Comparison of ENCODE assay signal across 9 mouse cellular contexts in genomic region chr13:31811542-31812021, GRCm38 (mm10). TPM values are rescaled to one million over a fixed set of nuclear protein-coding genes. Genes with fewer than 3 reads are reported as not detected.
DNase-seq lines count a peak whose midpoint lies in the region; ATAC-seq and TF ChIP-seq lines count a peak whose summit lies in the region.
"Had no signal": no experiment of that assay in that cellular context is flagged by ENCODE, and none has a peak within 500 bp of the region (broad histone marks: within the 10 kb centered on the region; RNA-seq: fewer than 3 reads in every experiment).

No protein-coding gene starts in this region.

- H3K36me3 ChIP-seq in kidney, postnatal 0 days (ENCODE audit: insufficient read depth, low read length), result no peaks in the 10 kb centered on the region
- H3K36me3 ChIP-seq in embryonic facial prominence, embryonic 11.5 days (replicated peaks; ENCODE audit: control insufficient read depth, insufficient read depth, low read depth, low read length), result no peaks in the 10 kb centered on the region; the same call in 1 of the 2 replicates
- H3K36me3 ChIP-seq in intestine, embryonic 15.5 days, result no peaks in the 10 kb centered on the region
- H3K36me3 ChIP-seq in neural tube, embryonic 15.5 days, result no peaks in the 10 kb centered on the region

- TF ChIP-seq CTCF in kidney, postnatal 0 days (IDR thresholded peaks at IDR 0.05; ENCODE audit: low read depth), result no peak

- peak overlapping the region; percentile 65 for H3K27ac ChIP-seq in kidney, postnatal 0 days
- peak overlapping the region; percentile 79 for H3K27ac ChIP-seq in embryonic facial prominence, embryonic 11.5 days (replicated peaks; ENCODE audit: low read depth, low read length)
- no peak overlapping the region for H3K27ac ChIP-seq in intestine, embryonic 15.5 days
- no peak overlapping the region for H3K27ac ChIP-seq in neural tube, embryonic 15.5 days (replicated peaks)

- no peaks in the 10 kb centered on the region for H3K27me3 ChIP-seq in kidney, postnatal 0 days (ENCODE audit: insufficient read depth, low read length)
- peaks cover 28% of the 10 kb centered on the region for H3K27me3 ChIP-seq in embryonic facial prominence, embryonic 11.5 days (ENCODE audit: control insufficient read depth, insufficient read depth, low read length)
- H3K27me3 ChIP-seq in intestine, embryonic 15.5 days (replicated peaks), result peaks cover 81% of the 10 kb centered on the region
- peaks cover 78% of the 10 kb centered on the region for H3K27me3 ChIP-seq in neural tube, embryonic 15.5 days (replicated peaks)
- H3K27me3 ChIP-seq: Patski had no signal

- H3K4me2 ChIP-seq in kidney, postnatal 0 days (ENCODE audit: low read length), result peak overlapping the region; percentile 83
- H3K4me2 ChIP-seq in embryonic facial prominence, embryonic 11.5 days (ENCODE audit: low read depth, low read length), result peak overlapping the region; percentile 70
- H3K4me2 ChIP-seq in intestine, embryonic 15.5 days (replicated peaks), result peak overlapping the region; percentile 67
- peak overlapping the region; percentile 45 for H3K4me2 ChIP-seq in neural tube, embryonic 15.5 days

- WGBS in kidney, postnatal 0 days, result 15% methylated on average over 44 of the region's 44 CpGs
- WGBS in embryonic facial prominence, embryonic 11.5 days, result 2% methylated on average over 41 of the region's 44 CpGs
- WGBS in intestine, embryonic 15.5 days, result 24% methylated on average over 44 of the region's 44 CpGs
- WGBS in neural tube, embryonic 15.5 days, result 9% methylated on average over 44 of the region's 44 CpGs

- H3K9ac ChIP-seq in kidney, postnatal 0 days (ENCODE audit: low read depth, low read length), result peak overlapping the region; percentile 75
- H3K9ac ChIP-seq in embryonic facial prominence, embryonic 11.5 days (replicated peaks; ENCODE audit: low read length), result peak overlapping the region; percentile 75
- peak overlapping the region; percentile 10; the same call in 1 of the 2 replicates for H3K9ac ChIP-seq in intestine, embryonic 15.5 days
- peak overlapping the region; percentile 26; the same call in 1 of the 2 replicates for H3K9ac ChIP-seq in neural tube, embryonic 15.5 days (replicated peaks)

- ATAC-seq in kidney, postnatal 0 days (replicated peaks; ENCODE audit: low FRiP score, low read depth), result no peak
- no peak for ATAC-seq in embryonic facial prominence, embryonic 11.5 days (replicated peaks; ENCODE audit: insufficient number of reproducible peaks, low FRiP score, low TSS enrichment, low read depth)
- no peak for ATAC-seq in intestine, embryonic 15.5 days
- ATAC-seq in neural tube, embryonic 15.5 days (ENCODE audit: low FRiP score), result no peak
- ATAC-seq: Patski had no signal

- H3K4me3 ChIP-seq in kidney, postnatal 0 days (replicated peaks; ENCODE audit: low read depth, low read length), result peak overlapping the region; percentile 62
- H3K4me3 ChIP-seq in embryonic facial prominence, embryonic 11.5 days (ENCODE audit: low read depth, low read length), result peak overlapping the region; percentile 46
- peak overlapping the region; percentile 37 for H3K4me3 ChIP-seq in intestine, embryonic 15.5 days (replicated peaks)
- peak overlapping the region; percentile 33 for H3K4me3 ChIP-seq in neural tube, embryonic 15.5 days (replicated peaks)

- no peak for DNase-seq in kidney, postnatal 0 days (ENCODE audit: low spot score)
- no peak for DNase-seq in kidney, adult 8-10 months
- peak; percentile 46 for DNase-seq in embryonic facial prominence, embryonic 11.5 days (ENCODE audit: low spot score)
- no peak for DNase-seq in cerebellum, adult 9-11 months
- DNase-seq in ovary, postnatal 14 days (ENCODE audit: low spot score), result no peak
- DNase-seq in left cerebral cortex, adult 8-10 months (ENCODE audit: low spot score in 2 of 2), result no peak

- no peaks in the 10 kb centered on the region for H3K9me3 ChIP-seq in kidney, postnatal 0 days (replicated peaks; ENCODE audit: low read length)
- H3K9me3 ChIP-seq in embryonic facial prominence, embryonic 11.5 days (replicated peaks; ENCODE audit: control insufficient read depth, low read length), result no peaks in the 10 kb centered on the region
- H3K9me3 ChIP-seq in intestine, embryonic 15.5 days, result no peaks in the 10 kb centered on the region
- no peaks in the 10 kb centered on the region for H3K9me3 ChIP-seq in neural tube, embryonic 15.5 days (replicated peaks)

- H3K4me1 ChIP-seq in kidney, postnatal 0 days (replicated peaks; ENCODE audit: insufficient read depth, low read length), result peaks cover 14% of the 10 kb centered on the region
- peaks cover 4% of the 10 kb centered on the region; the same call in 1 of the 2 replicates for H3K4me1 ChIP-seq in embryonic facial prominence, embryonic 11.5 days (ENCODE audit: control insufficient read depth, insufficient read depth, low read length)
- H3K4me1 ChIP-seq in intestine, embryonic 15.5 days (replicated peaks), result peaks cover 26% of the 10 kb centered on the region
- H3K4me1 ChIP-seq in neural tube, embryonic 15.5 days, result peaks cover 33% of the 10 kb centered on the region

RNA-seq across cellular contexts. Expression of gene Foxc1, which starts 5.1 kb away (rescaled TPM):
- polyA plus RNA-seq in kidney, postnatal 0 days (2015; fragmentation: Nextera tagmentation; extraction: Ambion mirVana), result 5.7 and 7.6 TPM in 2 replicates
- 9.3 and 10.6 TPM in 2 replicates for polyA plus RNA-seq in embryonic facial prominence, embryonic 11.5 days (2014; fragmentation: Nextera tagmentation; extraction: Ambion mirVana)
- polyA plus RNA-seq in intestine, embryonic 15.5 days (2015; fragmentation: Nextera tagmentation; extraction: Ambion mirVana), result 0.19 and 0.23 TPM in 2 replicates
- polyA plus RNA-seq in neural tube, embryonic 15.5 days (2015; fragmentation: Nextera tagmentation; extraction: Ambion mirVana), result 1.00 and 1.1 TPM in 2 replicates
- 1 to 10 TPM; 4.2 to 5.4 (median 5.0) TPM for total RNA-seq in left cerebral cortex, adult 8-10 months (2022)

Comparison
In these comparisons a context has a peak if more than half of its experiments do, and no peak if none do; other contexts are left out.
1. H3K27ac ChIP-seq: peak in kidney, postnatal 0 days (single experiment) and embryonic facial prominence, embryonic 11.5 days (single experiment); none in intestine, embryonic 15.5 days (single experiment) and neural tube, embryonic 15.5 days (single experiment).
2. H3K9ac ChIP-seq: peak in every context shown above with its lines; median percentile 75 in kidney, postnatal 0 days; 75 in embryonic facial prominence, embryonic 11.5 days; 26 in neural tube, embryonic 15.5 days; 10 in intestine, embryonic 15.5 days.
3. Peak in every context shown above with its lines, with median percentiles within 50 percentile points of each other: H3K4me2 ChIP-seq and H3K4me3 ChIP-seq.